Mouse (Mus musculus) megakaryocyte, embryonic 14.5 days (primary cell): ENCODE measurements around the gene Fam3a. TPM values are rescaled to one million over a fixed set of nuclear protein-coding genes. Genes with fewer than 3 reads are reported as not detected.

Experiments used
- H3K27me3 ChIP-seq: replicated peaks from 2 replicates; pipeline ENCODE3; 2012; ENCODE audit warnings: inconsistent platforms
- H3K36me3 ChIP-seq: replicated peaks from 2 replicates; pipeline ENCODE3; 2012; ENCODE audit warnings: low read length, inconsistent platforms, mixed read lengths
- H3K4me1 ChIP-seq: 2 replicates; pipeline ENCODE4 v1.6.1; 2012; ENCODE audit warnings: inconsistent platforms
- H3K4me3 ChIP-seq: replicated peaks from 2 replicates; pipeline ENCODE3; 2012; ENCODE audit warnings: moderate library complexity, mild to moderate bottlenecking, inconsistent platforms
- H3K9me3 ChIP-seq: 2 replicates; pipeline ENCODE4 v1.6.1; 2012; ENCODE audit warnings: inconsistent platforms
- FLI1 ChIP-seq: IDR thresholded peaks from 2 replicates; pipeline ENCODE4 v1.6.1; 2012; ENCODE audit warnings: low read length, inconsistent platforms, mixed read lengths
- GATA1 ChIP-seq: IDR thresholded peaks from 3 replicates; pipeline ENCODE4 v1.6.1; 2012; ENCODE audit warnings: mixed read lengths, low read length, inconsistent platforms, borderline replicate concordance
- polyA plus RNA-seq: library from polyadenylated mRNA; stranded (reverse); fragments of >175 nt; gene quantifications from 2 replicates; pipeline ENCODE4 v1.2.3, GENCODE M21; 2012; ENCODE audit warnings: low replicate concordance; ENCODE audit not compliant: insufficient read depth

Gene Fam3a
- polyA plus RNA-seq, result 4.0 and 8.8 TPM in 2 replicates

GRCm38 (mm10) chrX:74392535-74393443, at the start of gene Fam3a, which contains the start of gene Ikbkg:
Gene Fam3a, minus strand, starts transcription at chrX:74393272.
Gene Ikbkg, plus strand, starts transcription at chrX:74393290.
- Histone ChIP-seq H3K27me3 (peaks cover 12% of the 10 kb centered on the region), H3K4me3 (peak within 1 kb of the TSS; percentile 94), H3K4me1 (peaks cover 11% of the 10 kb centered on the region), H3K36me3 (peaks cover 23% of the 10 kb centered on the region), H3K9me3 (peaks cover 12% of the 10 kb centered on the region)
- TF ChIP-seq FLI1 (no peak), GATA1 (no peak)

GRCm38 (mm10) chrX:74429290-74429821, 36.3 kb upstream of the Fam3a start:
- Histone ChIP-seq H3K27me3 (peaks cover 25% of the 10 kb centered on the region), H3K9me3 (0 out of 2 replicates have a peak, but pooled peaks cover 7% of the 10 kb centered on the region), H3K36me3 (peaks cover 53% of the 10 kb centered on the region), H3K4me3 (peak overlapping the region; percentile 94), H3K4me1 (peaks cover 43% of the 10 kb centered on the region)
- TF ChIP-seq FLI1 (peak; percentile 44; the same call in 1 of the 2 replicates), GATA1 (no peak)

GRCm38 (mm10) chrX:74428826-74429276, 35.8 kb upstream of the Fam3a start, which contains the start of gene G6pdx:
Gene G6pdx, minus strand, starts transcription at chrX:74429194.
- TF ChIP-seq GATA1 (no peak), FLI1 (no peak)
- 0 out of 2 replicates have a peak, but pooled peaks cover 7% of the 10 kb centered on the region for H3K9me3 ChIP-seq
- peaks cover 25% of the 10 kb centered on the region for H3K27me3 ChIP-seq
- peaks cover 51% of the 10 kb centered on the region for H3K36me3 ChIP-seq
- peak within 1 kb of the TSS; percentile 94 for H3K4me3 ChIP-seq
- peaks cover 48% of the 10 kb centered on the region for H3K4me1 ChIP-seq

GRCm38 (mm10) chrX:74428146-74428825, 35.2 kb upstream of the Fam3a start:
- peak overlapping the region; percentile 94 for H3K4me3 ChIP-seq
- H3K27me3 ChIP-seq, result peaks cover 22% of the 10 kb centered on the region
- peaks cover 50% of the 10 kb centered on the region for H3K36me3 ChIP-seq
- TF ChIP-seq GATA1, result no peak
- no peak for TF ChIP-seq FLI1
- peaks cover 54% of the 10 kb centered on the region for H3K4me1 ChIP-seq
- 0 out of 2 replicates have a peak, but pooled peaks cover 7% of the 10 kb centered on the region for H3K9me3 ChIP-seq

GRCm38 (mm10) chrX:74427116-74427515, 34.0 kb upstream of the Fam3a start:
- TF ChIP-seq GATA1, result no peak
- TF ChIP-seq FLI1, result no peak
- H3K36me3 ChIP-seq, result peaks cover 48% of the 10 kb centered on the region
- H3K9me3 ChIP-seq, result 0 out of 2 replicates have a peak, but pooled peaks cover 7% of the 10 kb centered on the region
- peaks cover 57% of the 10 kb centered on the region for H3K4me1 ChIP-seq
- H3K27me3 ChIP-seq, result peaks cover 22% of the 10 kb centered on the region
- peak overlapping the region; percentile 84 for H3K4me3 ChIP-seq

GRCm38 (mm10) chrX:74426256-74426655, 33.2 kb upstream of the Fam3a start:
- 0 out of 2 replicates have a peak, but pooled peaks cover 7% of the 10 kb centered on the region for H3K9me3 ChIP-seq
- TF ChIP-seq FLI1 (no peak), GATA1 (no peak)
- H3K4me1 ChIP-seq, result peaks cover 57% of the 10 kb centered on the region
- H3K36me3 ChIP-seq, result peaks cover 40% of the 10 kb centered on the region
- peak overlapping the region; percentile 88 for H3K4me3 ChIP-seq
- peaks cover 18% of the 10 kb centered on the region for H3K27me3 ChIP-seq

- Histone ChIP-seq H3K36me3 (peaks cover 34% of the 10 kb centered on the region), H3K27me3 (peaks cover 18% of the 10 kb centered on the region), H3K4me1 (peaks cover 52% of the 10 kb centered on the region), H3K4me3 (peak overlapping the region; percentile 88), H3K9me3 (0 out of 2 replicates have a peak, but pooled peaks cover 7% of the 10 kb centered on the region)
- no peak for TF ChIP-seq FLI1
- no peak for TF ChIP-seq GATA1
Observed at GRCm38 (mm10) chrX:74425195-74425594, 32.1 kb upstream of the Fam3a start.

- TF ChIP-seq GATA1, result no peak
- TF ChIP-seq FLI1, result no peak
- Histone ChIP-seq H3K4me3 (peak overlapping the region; percentile 88), H3K27me3 (peaks cover 18% of the 10 kb centered on the region), H3K9me3 (0 out of 2 replicates have a peak, but pooled peaks cover 7% of the 10 kb centered on the region), H3K36me3 (peaks cover 39% of the 10 kb centered on the region), H3K4me1 (peaks cover 51% of the 10 kb centered on the region)
Observed at GRCm38 (mm10) chrX:74424443-74424842, 31.4 kb upstream of the Fam3a start.

- Histone ChIP-seq H3K9me3 (no peaks in the 10 kb centered on the region), H3K36me3 (peaks cover 73% of the 10 kb centered on the region), H3K27me3 (peaks cover 12% of the 10 kb centered on the region), H3K4me1 (no peaks in the 10 kb centered on the region), H3K4me3 (no peak overlapping the region)
- TF ChIP-seq GATA1 (no peak), FLI1 (no peak)
Observed at GRCm38 (mm10) chrX:74413377-74413776, 20.3 kb upstream of the Fam3a start.
